Mouse (Mus musculus): ENCODE measurements at regions not wholly inside any gene's neighbourhood (a gene's known extent, or its start where the extent isn't known, plus 50 kb on each side); places are given as distances from the start of the nearest gene placed in this dataset.

GRCm38 (mm10) chr10:97312509-97312908 lies 166.9 kb upstream of the Dcn start:
- no peak for TF ChIP-seq POLR2A (IDR thresholded peaks at IDR 0.05; ENCODE audit: extremely low read depth, insufficient read depth, low read length)
- TF ChIP-seq CTCF (IDR thresholded peaks at IDR 0.05; ENCODE audit: low read depth, low read length), result no peak

Data from liver, adult 2 months (tissue).